Comparison of ENCODE assay signal across 9 mouse cellular contexts in genomic region chr16:72029273-72029672, GRCm38 (mm10).
A peak's percentile ranks its signal among the peaks of the same experiment; 100 is the strongest.
DNase-seq lines count a peak whose midpoint lies in the region; ATAC-seq and TF ChIP-seq lines count a peak whose summit lies in the region.
"Had no signal": no experiment of that assay in that cellular context is flagged by ENCODE, and none has a peak within 500 bp of the region (broad histone marks: within the 10 kb centered on the region; RNA-seq: fewer than 3 reads in every experiment).

No protein-coding gene starts in this region.

- peaks cover 28% of the 10 kb centered on the region for H3K27me3 ChIP-seq in heart, embryonic 13.5 days (replicated peaks)
- no peaks in the 10 kb centered on the region; the same call in 1 of the 2 replicates for H3K27me3 ChIP-seq in heart, adult 2 months (ENCODE audit: control insufficient read depth, insufficient read depth, low read length)
- no peaks in the 10 kb centered on the region for H3K27me3 ChIP-seq in forebrain, embryonic 14.5 days (replicated peaks; ENCODE audit: control insufficient read depth, insufficient read depth, low read length)
- H3K27me3 ChIP-seq in liver, embryonic 13.5 days, result peaks cover 24% of the 10 kb centered on the region
- H3K27me3 ChIP-seq in thymus, adult 2 months (ENCODE audit: control insufficient read depth, insufficient read depth, low read length), result no peaks in the 10 kb centered on the region

- H3K9ac ChIP-seq in heart, embryonic 13.5 days, result peak overlapping the region; percentile 70; the same call in 1 of the 2 replicates
- H3K9ac ChIP-seq in heart, adult 2 months (ENCODE audit: low read depth, low read length), result no peak overlapping the region
- H3K9ac ChIP-seq in ES-E14 (ENCODE audit: insufficient read depth, low read depth, low read length, poor library complexity, severe bottlenecking), result no peak overlapping the region
- H3K9ac ChIP-seq in forebrain, embryonic 14.5 days (ENCODE audit: low read length), result peak overlapping the region; percentile 78
- no peak overlapping the region for H3K9ac ChIP-seq in liver, embryonic 13.5 days

- H3K4me2 ChIP-seq in heart, embryonic 13.5 days, result peak overlapping the region; percentile 86
- H3K4me2 ChIP-seq in forebrain, embryonic 14.5 days (ENCODE audit: low read length), result peak overlapping the region; percentile 60
- 0 out of 2 replicates have a peak overlapping the region, but pooled peaks have one; percentile 17 for H3K4me2 ChIP-seq in liver, embryonic 13.5 days

- no peak for TF ChIP-seq EP300 in heart, adult 2 months (IDR thresholded peaks at IDR 0.05; ENCODE audit: insufficient read depth, low read depth, low read length)

- TF ChIP-seq POLR2A in heart, adult 2 months (IDR thresholded peaks at IDR 0.05; ENCODE audit: insufficient read depth, low read depth, low read length), result no peak
- no peak for TF ChIP-seq POLR2A in thymus, adult 2 months (IDR thresholded peaks at IDR 0.05; ENCODE audit: control insufficient read depth, extremely low read depth, insufficient read depth, low read length, poor library complexity)

- no peak for ATAC-seq in heart, embryonic 13.5 days (ENCODE audit: extremely low read depth, insufficient number of reproducible peaks, low FRiP score, low TSS enrichment)
- peak; percentile 26; the same call in 1 of the 2 replicates for ATAC-seq in forebrain, embryonic 14.5 days
- ATAC-seq in liver, embryonic 13.5 days (ENCODE audit: low read depth), result no peak

- H3K9me3 ChIP-seq in heart, embryonic 13.5 days, result no peaks in the 10 kb centered on the region
- H3K9me3 ChIP-seq in ES-E14 (ENCODE audit: control insufficient read depth, insufficient read depth, low read depth, low read length), result no peaks in the 10 kb centered on the region
- H3K9me3 ChIP-seq in forebrain, embryonic 14.5 days (replicated peaks; ENCODE audit: control insufficient read depth, low read length), result no peaks in the 10 kb centered on the region
- no peaks in the 10 kb centered on the region for H3K9me3 ChIP-seq in liver, embryonic 13.5 days (replicated peaks)

- in situ Hi-C loops in ES-E14 (cut with MboI; ENCODE audit: low sequenced_read_pairs in 2 of 2, unreplicated experiment in 2 of 2), result no loop called here

- H3K36me3 ChIP-seq in heart, embryonic 13.5 days, result no peaks in the 10 kb centered on the region
- no peaks in the 10 kb centered on the region for H3K36me3 ChIP-seq in heart, adult 2 months (ENCODE audit: control insufficient read depth, insufficient read depth, low read length)
- no peaks in the 10 kb centered on the region for H3K36me3 ChIP-seq in ES-E14 (ENCODE audit: control insufficient read depth, insufficient read depth, low read length, poor library complexity, severe bottlenecking)
- no peaks in the 10 kb centered on the region for H3K36me3 ChIP-seq in forebrain, embryonic 14.5 days (ENCODE audit: control insufficient read depth, insufficient read depth, low read length)
- H3K36me3 ChIP-seq in liver, embryonic 13.5 days, result no peaks in the 10 kb centered on the region
- H3K36me3 ChIP-seq in thymus, adult 2 months (ENCODE audit: control insufficient read depth, insufficient read depth, low read length), result no peaks in the 10 kb centered on the region

- intact Hi-C loops in heart, adult 2 months (cut with DNase I), result no loop called here

- no peak for DNase-seq in heart, adult 2 months
- no peak for DNase-seq in ES-E14 (ENCODE audit: low read depth, low spot score)
- peak; percentile 24 for DNase-seq in forebrain, embryonic 14.5 days (ENCODE audit: low spot score)
- DNase-seq in liver, embryonic 13.5 days, result no peak
- no peak for DNase-seq in thymus, adult 2 months
- no peak for DNase-seq in layer of hippocampus, postnatal 25 days (ENCODE audit: extremely low spot score in 1 of 2, low spot score in 1 of 2)
- no peak for DNase-seq in thymus, adult 18-20 months
- DNase-seq: adrenal gland, postnatal 14 days had no signal

- 6% methylated on average over 4 of the region's 4 CpGs for whole genome bisulfite sequencing in heart, embryonic 13.5 days
- WGBS in heart, adult 2 months, result 8% methylated on average over 4 of the region's 4 CpGs
- 1% methylated on average over 4 of the region's 4 CpGs for WGBS in forebrain, embryonic 14.5 days
- WGBS in liver, embryonic 13.5 days (ENCODE audit: insufficient replicate concordance), result 5% methylated on average over 4 of the region's 4 CpGs
- 9% methylated on average over 4 of the region's 4 CpGs for WGBS in thymus, adult 2 months

- H3K79me2 ChIP-seq in heart, adult 2 months (replicated peaks; ENCODE audit: control insufficient read depth, insufficient read depth, low read length), result no peaks in the 10 kb centered on the region

- peaks cover 14% of the 10 kb centered on the region; the same call in 1 of the 2 replicates for H3K4me1 ChIP-seq in heart, embryonic 13.5 days
- no peaks in the 10 kb centered on the region for H3K4me1 ChIP-seq in heart, adult 2 months (ENCODE audit: control insufficient read depth, insufficient read depth, low read length)
- H3K4me1 ChIP-seq in ES-E14 (ENCODE audit: control insufficient read depth in 2 of 2, insufficient read depth in 2 of 2, low read length in 2 of 2, poor library complexity in 1 of 2), result no peaks in the 10 kb centered on the region
- H3K4me1 ChIP-seq in forebrain, embryonic 14.5 days (ENCODE audit: control insufficient read depth, insufficient read depth, low read length), result no peaks in the 10 kb centered on the region; the same call in 1 of the 2 replicates
- no peaks in the 10 kb centered on the region for H3K4me1 ChIP-seq in liver, embryonic 13.5 days (replicated peaks)
- no peaks in the 10 kb centered on the region for H3K4me1 ChIP-seq in thymus, adult 2 months (replicated peaks; ENCODE audit: control insufficient read depth, insufficient read depth, low read length)

- H3K4me3 ChIP-seq in heart, embryonic 13.5 days, result peak overlapping the region; percentile 62
- H3K4me3 ChIP-seq in heart, adult 2 months, result no peak overlapping the region
- peak overlapping the region; percentile 33 to 36; a peak in 2 of 4 replicates for H3K4me3 ChIP-seq in ES-E14 (ENCODE audit: insufficient read depth in 1 of 2, low read depth in 1 of 2, low read length in 2 of 2, poor library complexity in 1 of 2, severe bottlenecking in 1 of 2)
- peak overlapping the region; percentile 59 for H3K4me3 ChIP-seq in forebrain, embryonic 14.5 days (ENCODE audit: low read depth, low read length)
- no peak overlapping the region for H3K4me3 ChIP-seq in liver, embryonic 13.5 days (replicated peaks)
- no peak overlapping the region for H3K4me3 ChIP-seq in thymus, adult 2 months (ENCODE audit: control insufficient read depth, insufficient read depth, low read length)

- no peak for TF ChIP-seq CTCF in heart, adult 2 months (IDR thresholded peaks at IDR 0.05)
- no peak for TF ChIP-seq CTCF in thymus, adult 2 months (IDR thresholded peaks at IDR 0.05; ENCODE audit: borderline replicate concordance, control insufficient read depth, extremely low read depth, insufficient read depth, low read length, poor library complexity)

- H3K27ac ChIP-seq in heart, embryonic 13.5 days (replicated peaks), result no peak overlapping the region
- H3K27ac ChIP-seq in heart, adult 2 months, result no peak overlapping the region
- no peak overlapping the region for H3K27ac ChIP-seq in ES-E14 (ENCODE audit: insufficient read depth, low read depth, low read length, poor library complexity, severe bottlenecking)
- peak overlapping the region; percentile 75 for H3K27ac ChIP-seq in forebrain, embryonic 14.5 days (ENCODE audit: low read depth, low read length)
- no peak overlapping the region for H3K27ac ChIP-seq in liver, embryonic 13.5 days
- H3K27ac ChIP-seq in thymus, adult 2 months (ENCODE audit: control insufficient read depth, insufficient read depth, low read length), result no peak overlapping the region

TF ChIP-seq in ES-E14, 5 proteins besides CTCF, POLR2A, EP300 and RAD21:
- TF ChIP-seq ZC3H11A (IDR thresholded peaks at IDR 0.05; ENCODE audit: borderline replicate concordance, low read depth, low read length) (no peak), CHD2 (IDR thresholded peaks at IDR 0.05; ENCODE audit: low read depth, low read length) (no peak), MAFK (IDR thresholded peaks at IDR 0.05; ENCODE audit: insufficient read depth, low read depth, low read length) (no peak), HCFC1 (IDR thresholded peaks at IDR 0.05; ENCODE audit: borderline replicate concordance, insufficient read depth, low read length) (no peak), ZNF384 (IDR thresholded peaks at IDR 0.05; ENCODE audit: low read depth, low read length) (no peak)

Comparison
In these comparisons a context has a peak if more than half of its experiments do, and no peak if none do; other contexts are left out.
1. H3K4me3 ChIP-seq: peak in heart, embryonic 13.5 days (single experiment), ES-E14 (2 of 2) and forebrain, embryonic 14.5 days (single experiment); none in heart, adult 2 months (single experiment), liver, embryonic 13.5 days (single experiment) and thymus, adult 2 months (single experiment).
2. H3K9ac ChIP-seq: peak in heart, embryonic 13.5 days (single experiment) and forebrain, embryonic 14.5 days (single experiment); none in heart, adult 2 months (single experiment), ES-E14 (single experiment) and liver, embryonic 13.5 days (single experiment).
3. H3K4me2 ChIP-seq: peak in every context shown above with its lines; median percentile 86 in heart, embryonic 13.5 days; 60 in forebrain, embryonic 14.5 days; 17 in liver, embryonic 13.5 days.